Mouse (Mus musculus) brain, embryonic 14.5 days (tissue): Measurements from ENCODE around the gene Gm2a.

Experiments
- CTCF ChIP-seq: fragments of 200-500 bp; IDR thresholded peaks from 2 replicates; pipeline ENCODE4 v1.5.1; 2012; ENCODE audit warnings: inconsistent platforms, mild to moderate bottlenecking, moderate library complexity, borderline replicate concordance; ENCODE audit not compliant: insufficient read depth, insufficient read length; ENCODE audit errors: extremely low read depth
- POLR2A ChIP-seq: fragments of 200-500 bp; IDR thresholded peaks from 2 replicates; pipeline ENCODE4 v1.6.1; 2012; ENCODE audit warnings: mild to moderate bottlenecking, inconsistent platforms, borderline replicate concordance; ENCODE audit not compliant: poor library complexity, insufficient read depth, insufficient read length, severe bottlenecking; ENCODE audit errors: extremely low read depth

DNA sequence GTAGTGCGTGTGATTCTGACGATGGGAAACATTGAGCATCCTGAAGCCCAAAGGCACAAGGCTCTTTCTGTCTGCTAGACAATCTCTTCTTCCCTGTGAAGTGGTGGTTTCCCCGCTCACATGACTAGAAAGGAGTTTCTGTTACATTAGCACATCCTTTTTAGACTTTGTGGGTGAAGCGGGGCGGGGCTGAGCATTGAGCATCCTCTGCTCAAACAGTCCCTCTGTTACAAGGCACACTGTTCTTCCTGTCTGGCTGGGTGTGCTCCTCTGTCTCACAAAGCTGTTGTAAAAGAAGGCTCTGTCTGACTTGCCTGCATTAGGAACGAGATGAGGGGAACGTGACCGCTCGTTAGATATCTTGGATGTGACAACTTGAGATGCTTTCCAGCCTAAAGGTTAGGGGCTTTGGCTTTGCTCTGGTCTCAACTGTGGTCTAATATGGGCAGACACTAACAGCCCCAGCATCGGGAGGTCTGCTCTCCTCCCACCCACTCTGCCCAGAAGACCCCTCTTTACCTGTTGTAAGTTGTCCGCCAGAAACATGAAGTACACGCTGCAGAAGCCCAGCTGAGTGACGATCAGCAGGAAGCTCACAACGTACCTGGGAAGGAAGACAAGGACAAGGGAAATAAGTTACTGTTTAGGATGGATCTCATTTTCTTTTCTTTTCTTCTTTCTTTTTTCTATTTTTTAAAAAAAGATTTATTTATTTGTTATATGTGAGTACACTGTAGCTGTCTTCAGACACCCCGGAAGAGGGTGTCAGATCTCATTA, 39.0 kb downstream of the Gm2a start:
- TF ChIP-seq POLR2A (no peak), CTCF (no peak)
